ENCODE assay signal across 16 mouse cellular contexts in the genomic region with DNA sequence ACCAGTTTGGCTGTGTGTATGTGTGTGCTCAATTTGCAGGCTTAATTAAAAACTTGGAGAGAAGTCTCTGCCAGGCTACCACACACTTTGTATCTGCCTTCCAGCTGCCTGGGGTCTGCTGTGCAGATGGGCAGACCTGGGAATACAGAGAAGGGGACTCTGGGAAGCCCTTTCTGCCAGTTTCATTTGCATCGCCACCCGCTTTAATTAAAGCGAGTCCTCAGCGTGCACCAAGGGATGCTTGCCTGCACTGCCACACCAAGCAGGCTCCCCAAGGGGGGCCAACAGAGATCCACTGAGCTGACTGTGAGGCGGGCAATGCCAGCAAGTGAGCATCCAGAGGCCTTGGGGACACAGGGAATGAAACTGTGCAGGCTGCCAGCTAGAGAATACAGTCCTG. TPM values are rescaled to one million over a fixed set of nuclear protein-coding genes. Genes with fewer than 3 reads are reported as not detected.
DNase-seq lines count a peak whose midpoint lies in the region; ATAC-seq lines count a peak whose summit lies in the region.
"Had no signal": no experiment of that assay in that cellular context is flagged by ENCODE, and none has a peak within 500 bp of the region (broad histone marks: within the 10 kb centered on the region; RNA-seq: fewer than 3 reads in every experiment).

No protein-coding gene starts in this region.

- H3K36me3 ChIP-seq in hindbrain, embryonic 14.5 days (replicated peaks; ENCODE audit: control insufficient read depth, insufficient read depth) = no peaks in the 10 kb centered on the region
- H3K36me3 ChIP-seq in hindbrain, embryonic 11.5 days (ENCODE audit: control insufficient read depth, insufficient read depth, low read length) = no peaks in the 10 kb centered on the region
- H3K36me3 ChIP-seq: intestine, embryonic 15.5 days had no signal

- H3K4me1 ChIP-seq in hindbrain, embryonic 14.5 days (replicated peaks; ENCODE audit: control insufficient read depth, insufficient read depth, low read length) = no peaks in the 10 kb centered on the region; the same call in 1 of the 2 replicates
- H3K4me1 ChIP-seq in hindbrain, embryonic 11.5 days (replicated peaks; ENCODE audit: control insufficient read depth, insufficient read depth, low read length) = no peaks in the 10 kb centered on the region
- H3K4me1 ChIP-seq: intestine, embryonic 15.5 days had no signal

- H3K9me3 ChIP-seq in hindbrain, embryonic 14.5 days (ENCODE audit: control insufficient read depth, low read length) = no peaks in the 10 kb centered on the region
- no peaks in the 10 kb centered on the region for H3K9me3 ChIP-seq in hindbrain, embryonic 11.5 days (ENCODE audit: control insufficient read depth, low read length)
- H3K9me3 ChIP-seq: intestine, embryonic 15.5 days had no signal

- WGBS in hindbrain, embryonic 14.5 days = 26% methylated on average over 5 of the region's 5 CpGs
- 40% methylated on average over 5 of the region's 5 CpGs for WGBS in hindbrain, embryonic 11.5 days

- no peaks in the 10 kb centered on the region for H3K27me3 ChIP-seq in hindbrain, embryonic 14.5 days (ENCODE audit: control insufficient read depth, insufficient read depth, low read length)
- no peaks in the 10 kb centered on the region for H3K27me3 ChIP-seq in hindbrain, embryonic 11.5 days (ENCODE audit: control insufficient read depth, insufficient read depth, low read length)
- H3K27me3 ChIP-seq: intestine, embryonic 15.5 days had no signal

- H3K4me3 ChIP-seq in hindbrain, embryonic 14.5 days (replicated peaks; ENCODE audit: low read length) = no peak overlapping the region
- H3K4me3 ChIP-seq in hindbrain, embryonic 11.5 days (ENCODE audit: low read depth, low read length) = no peak overlapping the region
- H3K4me3 ChIP-seq: heart, adult 2 months; intestine, embryonic 15.5 days; myocyte had no signal

- no peak overlapping the region for H3K4me2 ChIP-seq in hindbrain, embryonic 14.5 days (replicated peaks)
- no peak overlapping the region for H3K4me2 ChIP-seq in hindbrain, embryonic 11.5 days (replicated peaks; ENCODE audit: low read depth, low read length)
- H3K4me2 ChIP-seq: intestine, embryonic 15.5 days had no signal

- peak; percentile 43; the same call in 1 of the 2 replicates for ATAC-seq in hindbrain, embryonic 14.5 days (ENCODE audit: low FRiP score)
- no peak for ATAC-seq in hindbrain, embryonic 11.5 days (ENCODE audit: low FRiP score)
- ATAC-seq: intestine, embryonic 15.5 days had no signal

- H3K9ac ChIP-seq in hindbrain, embryonic 14.5 days = no peak overlapping the region
- no peak overlapping the region for H3K9ac ChIP-seq in hindbrain, embryonic 11.5 days (ENCODE audit: low read depth, low read length)
- H3K9ac ChIP-seq: intestine, embryonic 15.5 days had no signal

- H3K27ac ChIP-seq in hindbrain, embryonic 14.5 days = no peak overlapping the region
- no peak overlapping the region for H3K27ac ChIP-seq in hindbrain, embryonic 11.5 days (ENCODE audit: low read depth, low read length)
- H3K27ac ChIP-seq: heart, adult 2 months; intestine, embryonic 15.5 days; stomach, postnatal 0 days had no signal

- no peak for DNase-seq in hindbrain, embryonic 14.5 days (ENCODE audit: low spot score)
- no peak for DNase-seq in hindbrain, embryonic 11.5 days (ENCODE audit: low spot score)
- DNase-seq in right cerebral cortex, postnatal 10 days (ENCODE audit: low spot score in 2 of 2) = peak; percentile 25 to 26
- no peak for DNase-seq in right cerebral cortex, adult 18-20 months
- DNase-seq in forelimb bud, embryonic 11.5 days (ENCODE audit: low read depth, low spot score) = peak; percentile 2
- DNase-seq in spleen, postnatal 4 days (ENCODE audit: low spot score in 2 of 2) = no peak
- DNase-seq in thymus, postnatal 14 days = no peak
- DNase-seq: adrenal gland, postnatal 25 days; heart, adult 2 months; heart, postnatal 10 days; kidney, postnatal 14 days; lung, adult 2 months; thymus, postnatal 4 days had no signal

RNA-seq across cellular contexts. Expression of a gene that starts 42.3 kb away (rescaled TPM):
- 1.1 and 2.2 TPM in 2 replicates for polyA plus RNA-seq in hindbrain, embryonic 14.5 days (2014; fragmentation: Nextera tagmentation; extraction: Ambion mirVana)
- polyA plus RNA-seq in hindbrain, embryonic 11.5 days (2014; fragmentation: Nextera tagmentation; extraction: Ambion mirVana) = 2.0 and 2.8 TPM in 2 replicates

Comparison
In these comparisons a context has a peak if more than half of its experiments do, and no peak if none do; other contexts are left out.
1. DNase-seq: peak in right cerebral cortex, postnatal 10 days (2 of 2) and forelimb bud, embryonic 11.5 days (single experiment); none in hindbrain, embryonic 14.5 days (single experiment), hindbrain, embryonic 11.5 days (single experiment), right cerebral cortex, adult 18-20 months (single experiment), spleen, postnatal 4 days (0 of 2) and thymus, postnatal 14 days (single experiment).